Mouse (Mus musculus) thymus, postnatal 14 days (tissue): ENCODE data around the gene Armc6.

Source experiments
- DNase-seq: peaks from one replicate; pipeline ENCODE4 v3.0.0; 2021

Gene Armc6

DNA sequence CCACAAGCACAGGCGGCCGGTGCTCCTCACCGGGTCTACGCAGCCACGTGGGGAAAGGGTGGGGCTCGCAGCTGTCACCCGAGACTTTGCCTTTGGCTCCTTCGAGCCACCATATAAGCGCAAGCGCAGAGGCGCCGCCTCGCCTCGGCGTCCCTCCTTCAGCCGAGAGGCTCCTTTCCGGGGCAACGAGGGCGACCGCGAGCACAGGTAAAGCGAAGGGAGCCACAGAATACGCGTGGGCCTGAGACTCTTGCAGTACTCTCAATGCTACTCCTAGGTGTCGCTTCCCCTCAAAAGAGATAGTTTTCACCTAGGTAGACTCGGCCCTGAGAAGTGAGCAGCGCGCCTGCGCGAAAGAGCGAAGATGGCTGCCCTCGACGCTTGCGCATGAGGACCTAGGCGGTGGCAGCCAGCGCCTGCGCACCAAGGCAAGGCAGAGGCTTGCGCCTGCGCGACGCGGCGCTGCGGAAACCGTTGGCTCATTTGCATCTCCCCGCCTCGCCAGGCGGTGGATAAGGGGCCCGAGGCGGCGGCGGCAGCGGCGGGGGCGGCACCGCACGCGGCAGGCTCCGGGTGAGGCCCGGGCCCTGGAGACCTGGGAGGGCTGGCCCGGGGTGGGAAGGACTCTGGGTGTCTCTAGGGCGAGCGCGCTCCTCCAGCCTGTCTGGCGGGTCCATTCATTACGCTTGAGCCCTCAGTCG, at the start of gene Armc6, which contains the start of gene Sugp2:
Gene Armc6, minus strand, starts transcription at position 387 of the 701 bp plus-strand sequence.
Gene Sugp2, plus strand, starts transcription at position 147 of the 701 bp plus-strand sequence.
- peak; percentile 96 for DNase-seq

DNA sequence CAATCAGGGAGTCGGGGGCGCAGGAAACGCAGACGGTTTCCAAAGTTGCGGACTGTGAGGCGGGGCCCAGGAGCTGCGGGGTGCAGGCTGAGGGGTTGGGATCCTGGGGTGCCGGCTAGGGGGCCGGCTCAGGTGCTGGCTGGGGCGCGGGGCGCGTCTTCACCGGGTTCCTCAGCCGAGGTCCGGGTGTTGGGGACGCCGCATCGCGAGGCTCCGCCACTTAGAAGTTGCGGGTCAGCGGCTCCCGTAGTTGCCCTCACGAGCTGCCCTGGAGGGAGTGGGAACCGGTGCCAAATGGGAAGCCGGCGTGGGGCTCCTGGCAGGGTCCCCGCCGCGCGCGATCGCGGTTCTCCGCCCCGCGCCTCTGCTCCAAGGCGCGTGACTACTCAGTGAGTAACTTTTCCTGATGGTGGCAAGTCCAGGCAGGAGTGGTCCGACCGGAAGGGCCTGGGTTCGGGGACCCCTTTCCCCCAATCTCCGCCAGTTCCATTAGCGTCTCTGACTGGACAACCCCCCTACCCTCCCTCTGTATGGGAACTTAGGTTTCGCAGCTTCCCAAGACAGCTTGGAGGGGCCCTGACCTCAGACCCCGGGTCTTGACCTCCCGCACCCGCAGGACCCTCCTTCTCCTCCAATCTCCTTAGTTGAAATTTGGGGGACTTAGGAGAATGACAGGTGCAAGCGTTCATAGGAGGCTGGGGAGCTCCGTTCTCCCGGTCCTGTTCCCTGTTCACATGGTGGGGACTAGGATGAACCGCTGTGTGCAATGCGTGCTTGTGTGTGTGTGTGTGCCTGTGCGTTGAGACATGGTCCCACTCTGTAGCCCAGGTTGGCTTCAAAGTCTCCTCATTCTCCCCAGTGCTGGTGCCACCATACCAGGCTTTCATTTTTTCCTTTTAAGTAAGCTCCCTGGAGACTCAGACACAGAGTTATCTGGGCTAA, 49.1 kb upstream of the Armc6 start:
- no peak for DNase-seq

DNA sequence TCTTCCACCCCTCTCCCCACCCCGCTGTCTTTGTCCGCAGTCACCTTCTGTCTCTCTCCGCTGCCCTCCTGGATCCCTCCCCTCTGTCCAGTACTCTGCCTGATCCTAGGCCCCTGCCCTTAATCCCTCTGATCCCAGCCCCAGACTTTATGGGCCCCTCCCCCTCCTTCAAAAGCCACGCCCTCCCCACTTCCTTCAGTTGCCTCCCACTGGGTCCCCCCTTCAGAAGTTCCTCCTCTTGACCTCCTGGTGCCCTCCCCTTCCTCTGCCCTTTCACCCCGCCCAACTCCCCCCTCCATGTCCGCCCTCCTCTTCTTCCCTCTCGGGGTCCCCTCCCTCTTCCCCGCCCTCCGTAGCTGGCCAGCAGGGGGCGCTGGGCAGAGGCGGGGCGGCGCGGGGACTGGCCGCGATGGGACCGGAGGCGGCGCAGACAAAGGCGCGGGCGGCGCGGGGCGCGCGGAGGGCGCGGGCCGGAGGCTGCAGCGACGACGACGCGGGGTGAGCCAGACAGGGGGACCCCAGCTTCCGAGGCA, 48.4 kb upstream of the Armc6 start, which contains the start of gene Homer3:
Gene Homer3, plus strand, starts transcription at position 225 of the 533 bp plus-strand sequence.
- peak; percentile 96 for DNase-seq

DNA sequence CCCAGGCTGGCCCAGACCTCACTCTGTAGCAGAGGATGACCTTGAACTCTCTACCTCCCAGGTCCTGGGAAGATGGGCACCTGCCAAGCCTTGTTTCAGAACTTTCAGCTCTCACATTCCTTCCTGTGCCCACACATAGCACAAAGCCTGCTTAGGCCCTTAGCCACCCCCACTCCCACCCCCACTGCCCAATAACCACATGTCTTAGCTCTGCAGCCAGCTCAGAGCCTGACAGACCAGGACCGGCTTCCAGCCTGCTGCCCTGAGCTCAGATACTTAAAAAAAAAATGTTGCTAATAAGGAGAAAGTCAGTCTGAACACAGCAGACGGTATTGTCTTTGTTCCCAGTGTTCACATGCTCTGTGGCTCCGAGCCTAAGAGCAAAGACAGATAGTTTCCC, 46.7 kb upstream of the Armc6 start:
- no peak for DNase-seq

DNA sequence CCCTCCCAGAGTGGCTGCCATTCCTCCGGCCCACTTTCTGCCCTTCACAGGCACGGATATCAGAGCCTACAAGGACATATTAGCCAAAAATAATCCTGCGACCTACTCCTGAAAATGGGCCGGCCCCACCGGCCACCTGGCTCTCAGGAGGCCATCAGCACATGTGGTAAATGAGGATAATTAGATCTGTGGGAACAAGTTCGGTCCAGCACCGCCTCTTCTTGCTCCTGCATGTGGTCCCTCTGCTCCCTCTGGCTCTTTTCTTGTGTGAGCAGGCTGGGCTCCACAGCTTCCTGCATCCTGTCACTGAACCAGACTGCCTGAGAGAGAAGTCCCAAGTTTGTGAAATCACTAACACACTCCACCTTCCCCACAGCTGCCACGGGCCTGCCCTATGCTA, 45.0 kb upstream of the Armc6 start:
- no peak for DNase-seq

DNA sequence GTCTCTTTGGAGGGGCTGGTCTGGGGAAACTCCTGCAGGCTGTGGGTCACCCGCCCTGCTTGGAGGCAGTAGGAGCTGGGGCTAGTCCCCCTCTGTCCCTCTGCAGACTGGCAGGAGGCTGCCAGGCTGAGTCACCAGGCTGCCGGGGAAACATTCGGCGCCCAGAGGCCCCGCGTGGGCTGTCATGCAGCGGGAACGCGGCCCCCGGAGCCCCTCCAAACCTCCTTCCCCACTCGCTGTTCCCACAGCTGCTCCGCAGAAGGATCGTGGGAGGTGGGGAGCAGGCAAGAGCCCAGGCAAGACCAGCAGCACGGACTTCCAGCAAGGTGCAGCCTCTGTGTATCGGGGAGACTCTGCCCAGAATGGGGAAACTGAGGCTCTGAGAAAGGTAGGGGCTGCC, 43.9 kb upstream of the Armc6 start:
- DNase-seq = no peak

DNA sequence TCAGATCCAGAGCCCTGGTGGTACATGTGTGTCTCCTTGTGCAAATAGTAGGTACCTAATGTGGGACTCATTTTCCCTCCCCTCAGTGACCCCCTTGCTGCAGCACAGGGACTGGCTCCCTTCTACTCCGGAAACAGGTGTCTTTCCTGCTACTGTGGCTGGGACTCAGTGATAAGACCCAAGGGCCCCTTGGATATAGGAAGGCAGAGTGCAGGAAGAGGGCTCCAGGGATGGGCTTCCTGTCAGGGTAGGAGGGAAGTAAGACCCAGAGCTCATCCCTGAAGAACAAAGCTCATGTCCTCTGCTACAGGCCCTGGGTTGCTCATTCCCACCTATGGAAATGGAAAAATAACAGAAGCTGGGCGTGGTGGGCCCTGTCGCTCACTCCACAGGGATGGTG, 42.2 kb upstream of the Armc6 start:
- no peak for DNase-seq

DNA sequence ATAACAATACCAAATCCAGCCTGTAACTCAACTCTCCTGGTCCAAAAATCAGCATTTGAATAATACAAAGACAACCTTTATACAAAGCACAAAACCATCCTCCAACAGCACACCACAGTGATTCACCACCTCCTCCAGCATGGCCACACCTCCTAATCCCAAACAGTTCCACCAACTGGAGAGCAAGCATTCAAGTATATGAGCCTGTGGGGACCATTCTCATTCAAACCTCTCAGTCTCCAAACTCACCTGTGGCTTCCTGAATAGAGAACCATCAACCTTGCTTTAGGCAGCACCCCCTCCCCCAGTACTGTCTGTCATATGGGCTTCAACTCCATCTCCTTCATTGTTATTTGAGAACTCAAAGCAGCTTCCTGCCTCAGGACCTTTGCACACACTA, 40.1 kb upstream of the Armc6 start:
- DNase-seq = no peak

DNA sequence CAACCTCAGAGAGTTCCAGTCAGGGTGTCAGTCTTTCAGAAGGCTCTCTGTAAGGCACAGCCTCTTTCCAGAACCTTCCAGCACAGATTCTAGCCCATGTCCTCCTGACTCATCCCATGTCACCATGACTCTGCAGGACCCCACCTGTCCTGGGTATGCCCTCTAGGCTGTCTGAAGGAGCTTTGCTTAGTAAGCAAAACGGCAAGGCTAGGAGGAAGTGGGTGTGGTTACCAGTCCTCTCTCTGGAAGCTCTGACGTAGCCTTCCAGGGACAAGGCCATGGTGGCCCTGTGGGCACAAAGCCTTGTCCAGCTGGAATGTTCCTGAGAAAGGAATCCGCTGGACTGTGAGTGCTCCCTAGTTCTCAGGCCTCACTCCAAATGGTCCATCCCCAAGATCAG, 38.7 kb upstream of the Armc6 start:
- DNase-seq = peak; percentile 42

DNA sequence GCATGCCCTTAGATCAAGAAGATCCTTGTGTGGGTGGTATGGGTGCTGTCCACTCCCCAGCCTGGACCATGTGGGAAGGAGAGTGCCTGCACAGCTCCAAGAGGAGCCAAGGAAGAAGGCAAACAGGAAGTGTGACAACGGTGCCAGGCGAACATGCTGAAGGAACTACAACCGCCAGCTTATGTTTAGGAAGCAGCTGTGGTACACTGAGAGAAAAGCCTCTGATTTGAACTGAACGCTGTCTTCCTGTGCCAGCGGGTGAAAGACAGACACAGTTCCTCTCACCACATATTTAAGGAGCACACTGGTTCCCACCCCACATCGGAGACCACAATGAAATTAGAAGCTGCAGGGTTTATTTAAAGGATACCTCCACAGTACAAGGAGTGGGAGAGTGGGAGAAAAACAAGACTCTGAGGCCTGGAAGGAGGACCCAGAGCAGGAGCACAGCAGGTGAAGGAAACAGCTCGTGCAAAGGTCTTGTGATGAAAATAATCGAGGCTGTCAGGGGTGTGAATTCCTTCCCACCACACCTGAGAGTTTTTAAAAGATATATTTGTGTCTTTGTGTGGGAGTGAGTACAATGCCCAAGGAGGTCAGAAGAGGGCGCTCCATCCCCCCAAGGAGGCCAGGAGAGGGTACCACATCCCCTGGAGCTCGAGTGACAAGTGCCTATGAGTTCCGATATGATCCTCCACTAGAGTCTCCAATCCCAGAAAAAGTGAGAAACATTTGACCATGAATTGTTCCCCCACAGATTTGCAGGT, 34.7 kb upstream of the Armc6 start:
- DNase-seq = peak; percentile 51

DNA sequence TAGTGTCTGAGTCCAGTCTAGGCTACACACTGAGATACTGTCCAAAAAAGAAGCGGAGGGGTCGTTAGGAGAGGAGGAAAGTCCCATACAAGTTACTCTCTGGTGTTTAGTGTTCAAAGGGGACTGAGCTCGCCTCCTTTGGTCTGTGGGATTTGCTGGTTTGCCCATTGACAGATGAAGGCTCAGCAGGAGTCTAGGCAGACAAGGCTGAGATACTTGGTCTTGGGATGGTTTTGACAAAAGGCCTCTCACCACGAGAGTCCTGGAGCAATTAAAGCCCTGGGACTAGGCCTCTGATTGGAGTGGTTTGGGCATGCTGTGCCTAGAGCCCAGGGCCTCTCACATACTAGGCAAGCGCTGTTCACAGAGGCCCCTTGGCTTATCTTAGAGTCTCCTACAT, 34.0 kb upstream of the Armc6 start:
- no peak for DNase-seq

DNA sequence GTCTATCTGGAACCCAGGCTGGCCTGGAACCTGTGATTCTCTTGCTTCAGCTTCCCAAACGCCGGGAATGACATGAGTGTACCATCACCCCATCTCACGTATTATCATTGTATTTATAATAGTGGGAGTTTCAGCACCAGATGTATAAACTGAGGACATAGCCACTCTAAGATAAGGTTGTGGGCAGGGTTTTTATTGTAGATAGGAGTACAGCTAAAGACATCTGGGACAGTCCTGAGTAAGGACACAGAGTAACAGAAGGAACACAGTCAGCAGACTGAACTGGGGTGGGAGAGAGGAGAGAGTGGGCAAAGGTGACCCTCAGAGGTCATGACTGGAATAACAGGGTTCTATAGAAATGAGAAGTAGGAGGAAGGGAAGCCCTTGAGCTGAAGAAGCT, 33.4 kb upstream of the Armc6 start:
- no peak for DNase-seq

DNA sequence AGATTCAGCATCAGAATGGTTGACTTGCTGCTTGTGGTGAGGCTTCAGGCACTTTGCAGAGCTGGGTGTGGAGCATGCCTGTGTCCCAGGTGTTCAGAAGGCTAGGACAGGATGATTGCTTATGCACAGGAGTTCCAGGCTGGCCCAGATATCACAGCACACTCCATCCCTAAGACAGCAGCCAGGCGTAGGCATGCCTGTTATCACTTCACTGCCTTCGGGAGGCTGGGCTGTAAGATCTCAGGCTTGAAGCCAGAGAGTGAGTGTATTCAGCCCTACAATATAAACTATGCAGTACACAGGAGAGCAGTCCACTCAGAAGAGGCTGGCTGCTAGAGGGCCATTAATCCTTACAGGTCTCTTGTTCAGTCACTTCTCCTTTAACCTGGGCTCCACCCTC, 24.8 kb upstream of the Armc6 start:
- DNase-seq = no peak

DNA sequence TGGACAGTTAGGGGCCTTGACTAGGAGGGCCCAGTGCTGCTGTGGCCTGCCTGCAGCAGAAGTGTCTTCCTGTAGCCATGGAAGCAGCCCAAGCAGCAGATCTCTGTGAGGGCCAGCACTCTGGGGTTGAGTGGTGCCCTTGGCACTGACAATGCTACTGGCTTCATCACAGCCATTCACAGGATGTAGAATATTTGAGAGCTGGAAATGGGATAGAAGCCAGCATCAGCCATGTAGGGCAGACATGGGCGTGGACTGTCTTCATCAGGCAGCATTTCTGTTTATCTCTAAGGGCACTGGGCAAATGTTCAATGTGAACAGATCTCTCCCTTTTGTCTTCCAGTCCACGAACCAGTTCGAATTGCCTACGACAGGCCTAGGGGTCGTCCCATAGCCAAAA, 24.3 kb upstream of the Armc6 start:
- no peak for DNase-seq

DNA sequence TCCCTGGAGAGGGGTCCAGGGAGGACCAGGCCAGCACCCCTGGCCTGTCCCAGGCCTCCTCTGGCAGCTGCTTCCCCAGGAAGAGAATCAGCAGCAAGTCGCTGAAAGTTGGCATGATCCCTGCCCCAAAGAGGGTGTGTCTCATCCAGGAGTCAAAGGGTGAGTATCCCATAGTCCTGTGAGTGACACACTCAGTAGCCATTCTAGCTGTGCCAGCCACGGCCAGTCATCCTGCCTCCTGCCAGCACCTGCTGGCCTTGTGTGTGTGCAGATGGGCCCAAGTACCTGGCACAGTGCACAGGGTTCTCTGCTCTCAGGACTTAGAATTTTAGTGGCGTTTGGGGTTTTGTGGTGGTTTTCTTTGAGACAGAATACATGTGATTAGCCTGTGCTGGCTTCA, 23.2 kb upstream of the Armc6 start:
- no peak for DNase-seq

DNA sequence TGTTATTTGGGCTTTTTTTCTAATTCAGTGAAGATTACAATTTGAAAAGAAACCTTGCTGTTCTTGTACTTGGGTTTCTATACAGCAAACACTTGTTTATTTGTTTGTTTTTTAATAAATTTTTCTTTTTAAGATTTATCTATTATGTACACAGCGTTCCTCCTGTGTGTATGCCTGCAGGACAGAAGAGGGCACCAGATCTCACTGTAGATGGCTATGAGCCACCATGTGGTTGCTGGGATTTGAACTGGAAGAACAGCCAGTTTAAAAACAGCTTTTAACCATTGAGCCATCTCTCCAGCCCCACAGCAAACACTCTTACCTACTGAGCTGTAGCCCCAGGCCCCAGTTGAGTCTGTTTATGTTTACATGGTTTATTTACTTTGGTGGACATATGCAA, 20.4 kb upstream of the Armc6 start:
- no peak for DNase-seq

DNA sequence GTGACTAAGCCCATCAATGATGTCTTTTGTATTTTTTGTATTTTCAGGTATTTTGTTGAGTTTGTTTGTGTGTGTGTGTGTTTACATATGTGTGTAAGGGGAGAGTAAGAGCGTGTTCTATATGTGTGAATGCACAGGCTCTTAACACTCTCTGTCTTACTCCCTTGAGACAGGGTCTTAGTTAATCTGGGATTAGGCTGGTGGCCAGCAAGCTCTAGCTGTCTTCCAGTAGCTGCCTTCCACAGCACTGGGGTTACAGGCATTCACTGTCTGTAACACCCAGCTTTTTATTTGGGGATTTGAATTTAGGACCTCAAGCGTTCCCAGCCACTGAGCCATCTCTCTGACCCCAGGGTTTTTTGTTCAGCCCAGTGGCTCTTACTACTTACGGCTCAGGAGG, 13.6 kb upstream of the Armc6 start:
- DNase-seq = no peak

DNA sequence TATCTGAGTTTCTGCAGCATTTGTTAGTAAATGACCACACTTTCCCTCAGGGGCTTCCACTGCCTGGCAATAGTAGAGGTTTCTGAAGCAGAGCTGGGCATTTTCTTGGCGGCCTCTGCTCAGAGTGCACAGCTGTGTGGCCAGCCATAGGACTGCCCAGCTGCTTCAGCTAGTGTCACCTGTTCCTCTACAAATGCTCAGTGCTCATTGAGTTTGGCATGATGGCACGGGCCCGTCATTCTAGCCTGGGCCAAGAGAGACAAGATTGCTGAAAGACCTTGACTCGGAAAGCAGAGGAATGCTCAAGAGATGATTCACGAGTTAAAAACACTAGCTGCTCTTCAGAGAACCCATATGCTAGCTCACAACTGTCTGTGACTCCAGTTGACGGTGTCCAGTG, 12.4 kb upstream of the Armc6 start:
- DNase-seq = no peak

DNA sequence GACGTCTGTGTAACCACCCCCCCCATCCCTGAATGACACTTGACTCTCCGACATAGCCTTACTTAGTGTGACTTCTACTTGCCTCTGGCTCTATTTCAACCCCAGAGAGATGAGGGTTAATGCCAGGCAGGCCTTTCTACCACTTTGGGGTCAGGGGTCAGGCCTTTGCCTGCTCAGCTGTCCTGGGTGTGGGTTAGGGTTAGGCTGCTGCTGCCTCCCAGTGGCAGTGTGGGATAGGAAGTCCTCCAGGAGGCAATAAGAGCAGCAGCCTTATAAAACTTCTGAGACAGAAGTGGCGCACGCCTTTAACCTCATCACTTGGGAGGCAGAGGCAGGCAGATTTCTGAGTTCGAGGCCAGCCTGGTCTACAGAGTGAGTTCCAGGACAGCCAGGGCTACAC, 6.4 kb upstream of the Armc6 start:
- peak; percentile 27 for DNase-seq

DNA sequence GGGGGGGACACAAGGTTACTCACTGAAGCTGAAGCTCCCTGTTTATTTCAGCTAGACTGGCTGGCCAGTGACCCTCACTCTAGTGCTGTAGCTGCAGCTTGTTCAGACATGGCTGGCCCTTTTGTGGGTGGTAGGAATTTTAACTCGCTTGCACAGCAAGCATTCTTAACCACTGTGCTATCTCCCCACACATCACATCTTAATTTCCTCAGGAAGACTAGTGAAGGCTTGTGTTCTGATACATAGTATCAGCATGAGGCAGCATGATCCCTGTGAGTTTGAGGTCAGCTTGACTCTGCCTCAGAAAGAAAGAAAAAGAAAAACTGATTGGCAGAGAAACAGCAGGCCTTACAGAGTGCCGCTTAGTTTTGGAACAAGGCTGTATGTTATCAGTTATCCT, 3.6 kb upstream of the Armc6 start:
- no peak for DNase-seq

DNA sequence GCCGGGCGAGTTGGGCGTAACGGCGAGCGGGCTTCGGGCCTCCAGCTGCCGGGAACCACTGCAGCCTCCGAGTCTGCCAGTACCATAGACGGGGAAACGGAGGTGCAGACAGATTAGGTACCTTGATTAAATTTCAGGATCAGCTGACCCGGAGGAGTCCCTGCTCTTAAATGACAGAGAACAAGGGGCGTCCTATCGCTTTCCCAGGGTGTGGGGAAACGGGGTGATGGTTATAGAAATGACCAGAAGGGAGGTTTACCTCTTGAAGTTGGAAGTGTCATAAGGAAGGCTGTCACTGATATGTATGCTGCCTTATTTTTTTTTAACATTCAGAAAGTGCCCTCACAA, 489 bp upstream of the Armc6 start:
- no peak for DNase-seq

DNA sequence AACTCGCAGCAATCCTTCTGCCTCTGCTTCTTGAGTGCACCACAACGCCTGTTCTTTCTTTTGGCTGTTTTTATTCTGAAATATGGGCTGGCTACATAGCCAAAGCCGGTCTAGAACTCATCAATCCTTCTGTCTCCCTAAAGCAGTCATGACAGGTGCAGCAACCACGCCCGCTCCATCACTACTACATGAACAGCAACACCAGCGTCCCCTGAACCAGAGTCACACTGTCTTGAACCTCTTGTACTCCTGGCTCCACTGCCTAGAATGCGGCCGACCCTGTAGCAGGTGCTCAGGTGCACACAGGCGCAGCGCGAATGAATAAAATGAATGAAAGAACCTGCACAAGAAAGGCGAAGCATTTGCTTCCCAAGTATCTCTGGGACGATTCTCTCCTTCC, 660 bp downstream of the Armc6 start:
- DNase-seq = no peak

DNA sequence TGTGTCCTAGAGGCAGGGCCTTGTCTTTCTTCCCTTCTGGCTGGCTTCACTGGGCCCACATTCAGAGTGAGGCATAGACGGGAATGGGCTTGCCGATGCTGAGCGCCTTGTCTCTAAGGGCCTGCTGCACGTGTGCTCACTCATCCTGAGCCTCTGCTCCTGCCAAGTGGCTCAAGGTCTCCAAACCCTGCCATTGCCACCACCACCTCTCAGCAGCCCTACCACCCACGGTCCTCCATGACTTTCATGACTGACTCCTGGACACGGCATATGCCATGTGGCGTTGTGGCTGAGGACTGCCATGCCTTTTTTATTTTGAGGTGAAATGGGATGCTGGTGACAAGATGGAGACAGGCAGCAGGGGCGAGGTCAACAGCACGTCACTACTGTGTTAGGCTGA, 3.4 kb downstream of the Armc6 start:
- no peak for DNase-seq
